Mouse (Mus musculus): ENCODE measurements around the gene Gm1123. TPM values are rescaled to one million over a fixed set of nuclear protein-coding genes. Genes with fewer than 3 reads are reported as not detected.

Gm1123 gene
- polyA plus RNA-seq, 1 experiment from 2014 or later = not detected

DNA sequence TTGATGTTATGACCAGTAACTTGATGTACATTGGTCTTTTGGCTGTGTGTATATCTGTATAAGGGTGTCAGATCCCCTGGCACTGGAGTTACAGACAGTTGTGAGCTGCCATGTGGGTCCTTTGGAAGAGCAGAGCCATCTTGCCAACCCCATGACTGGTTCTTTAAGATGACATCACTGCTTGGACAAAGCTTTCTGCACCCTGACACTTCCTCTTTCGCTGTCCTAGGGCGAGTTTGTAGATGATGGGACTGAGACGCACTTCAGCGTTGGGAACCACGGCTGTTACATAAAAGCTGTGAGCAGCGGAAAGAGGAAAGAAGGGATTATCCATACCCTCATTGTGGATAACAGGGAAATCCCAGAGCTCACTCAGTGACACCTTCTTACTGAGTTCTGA lies 34.2 kb downstream of the Gm1123 start:
- peaks cover 9% of the 10 kb centered on the region for H3K36me3 ChIP-seq
- H3K4me1 ChIP-seq = no peaks in the 10 kb centered on the region
- H3K9me3 ChIP-seq (replicated peaks) = no peaks in the 10 kb centered on the region
- no peak for ATAC-seq (ENCODE audit: insufficient number of reproducible peaks, low FRiP score, low TSS enrichment, low read depth)
- H3K9ac ChIP-seq = no peak overlapping the region
- no peak overlapping the region for H3K27ac ChIP-seq (replicated peaks)
- H3K4me2 ChIP-seq (replicated peaks) = no peak overlapping the region
- no peaks in the 10 kb centered on the region for H3K27me3 ChIP-seq
- 90% methylated on average over 6 of the region's 6 CpGs for WGBS
- H3K4me3 ChIP-seq (replicated peaks) = no peak overlapping the region

DNA sequence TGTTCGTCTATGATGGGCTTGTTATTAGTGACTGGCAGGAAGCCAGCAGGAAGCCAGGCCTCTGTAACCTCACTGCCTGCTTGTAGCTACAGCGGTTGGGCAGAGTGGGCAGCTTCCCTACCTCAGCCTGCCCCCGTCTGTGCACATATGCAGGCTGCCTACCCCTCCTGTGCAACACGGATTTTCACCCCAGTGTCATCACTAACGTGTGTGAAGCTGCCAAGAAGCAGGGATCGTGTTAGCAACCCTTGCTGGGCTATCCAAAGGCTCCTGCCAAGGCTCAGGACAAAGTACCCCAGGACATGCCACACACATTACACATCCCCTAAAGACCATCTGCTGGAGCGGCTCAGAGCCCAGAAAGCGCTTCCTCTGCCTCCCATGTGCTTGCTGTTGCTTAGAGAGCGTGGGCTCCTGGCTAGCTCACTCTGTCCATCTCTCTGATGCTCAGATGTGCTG lies 35.6 kb downstream of the Gm1123 start:
- H3K4me1 ChIP-seq = no peaks in the 10 kb centered on the region
- H3K9me3 ChIP-seq (replicated peaks) = no peaks in the 10 kb centered on the region
- no peak overlapping the region for H3K9ac ChIP-seq
- no peak overlapping the region for H3K4me3 ChIP-seq (replicated peaks)
- H3K4me2 ChIP-seq (replicated peaks) = no peak overlapping the region
- ATAC-seq (ENCODE audit: insufficient number of reproducible peaks, low FRiP score, low TSS enrichment, low read depth) = no peak
- 73% methylated on average over 9 of the region's 9 CpGs for WGBS
- H3K27me3 ChIP-seq = no peaks in the 10 kb centered on the region
- H3K36me3 ChIP-seq = peaks cover 9% of the 10 kb centered on the region
- no peak overlapping the region for H3K27ac ChIP-seq (replicated peaks)

DNA sequence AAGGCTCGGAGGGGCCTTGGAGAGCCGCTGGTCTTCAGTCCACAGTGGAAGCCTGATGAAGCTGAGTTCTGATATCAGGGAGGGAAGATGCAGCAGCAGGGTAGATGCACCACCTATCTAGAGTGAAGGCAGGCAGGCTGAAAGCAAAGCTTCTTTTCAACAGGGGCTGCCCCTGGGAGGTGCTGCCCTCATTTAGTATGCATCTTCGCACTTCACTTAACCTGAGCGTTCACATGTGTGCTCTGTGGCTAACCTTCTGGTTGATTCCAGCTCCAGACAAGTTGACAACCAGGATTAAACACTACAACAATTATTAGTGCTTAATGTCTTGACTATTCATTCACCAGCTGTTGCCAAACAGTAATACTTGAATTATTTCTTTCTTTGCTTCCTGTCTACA lies 41.4 kb downstream of the Gm1123 start:
- Histone ChIP-seq H3K36me3 (peaks cover 10% of the 10 kb centered on the region), H3K9me3 (replicated peaks) (no peaks in the 10 kb centered on the region), H3K4me3 (replicated peaks) (no peak overlapping the region), H3K27ac (replicated peaks) (no peak overlapping the region), H3K9ac (no peak overlapping the region), H3K4me2 (replicated peaks) (no peak overlapping the region), H3K27me3 (no peaks in the 10 kb centered on the region), H3K4me1 (no peaks in the 10 kb centered on the region)
- 90% methylated on average over 4 of the region's 4 CpGs for WGBS
- no peak for ATAC-seq (ENCODE audit: insufficient number of reproducible peaks, low FRiP score, low TSS enrichment, low read depth)

DNA sequence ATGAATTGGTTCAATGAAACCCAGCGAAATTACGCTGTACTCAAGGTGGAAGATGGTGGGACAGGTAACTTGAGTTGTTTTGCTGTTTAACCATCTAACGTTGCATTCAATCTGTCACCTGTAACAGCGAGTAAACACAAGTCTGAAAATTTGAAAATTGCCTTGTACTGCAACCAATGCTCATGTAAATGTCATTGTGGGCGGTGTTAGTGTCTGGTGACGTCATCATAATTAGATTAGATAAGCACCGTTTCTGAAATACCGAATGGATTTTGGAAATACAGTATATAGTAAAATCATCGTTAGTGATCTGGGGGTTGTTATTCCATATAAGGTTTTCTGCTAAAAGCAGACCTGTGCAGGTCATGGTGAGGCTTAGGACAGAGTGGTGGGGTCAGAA lies 48.4 kb downstream of the Gm1123 start:
- Histone ChIP-seq H3K36me3 (no peaks in the 10 kb centered on the region), H3K9ac (0 out of 2 replicates have a peak overlapping the region, but pooled peaks have one; percentile 60), H3K4me1 (peaks cover 7% of the 10 kb centered on the region), H3K27me3 (peaks cover 22% of the 10 kb centered on the region), H3K4me2 (replicated peaks) (peak overlapping the region; percentile 94), H3K4me3 (replicated peaks) (peak overlapping the region; percentile 94), H3K27ac (replicated peaks) (no peak overlapping the region), H3K9me3 (replicated peaks) (no peaks in the 10 kb centered on the region)
- no peak for ATAC-seq (ENCODE audit: insufficient number of reproducible peaks, low FRiP score, low TSS enrichment, low read depth)
- 44% methylated on average over 9 of the region's 9 CpGs for WGBS

DNA sequence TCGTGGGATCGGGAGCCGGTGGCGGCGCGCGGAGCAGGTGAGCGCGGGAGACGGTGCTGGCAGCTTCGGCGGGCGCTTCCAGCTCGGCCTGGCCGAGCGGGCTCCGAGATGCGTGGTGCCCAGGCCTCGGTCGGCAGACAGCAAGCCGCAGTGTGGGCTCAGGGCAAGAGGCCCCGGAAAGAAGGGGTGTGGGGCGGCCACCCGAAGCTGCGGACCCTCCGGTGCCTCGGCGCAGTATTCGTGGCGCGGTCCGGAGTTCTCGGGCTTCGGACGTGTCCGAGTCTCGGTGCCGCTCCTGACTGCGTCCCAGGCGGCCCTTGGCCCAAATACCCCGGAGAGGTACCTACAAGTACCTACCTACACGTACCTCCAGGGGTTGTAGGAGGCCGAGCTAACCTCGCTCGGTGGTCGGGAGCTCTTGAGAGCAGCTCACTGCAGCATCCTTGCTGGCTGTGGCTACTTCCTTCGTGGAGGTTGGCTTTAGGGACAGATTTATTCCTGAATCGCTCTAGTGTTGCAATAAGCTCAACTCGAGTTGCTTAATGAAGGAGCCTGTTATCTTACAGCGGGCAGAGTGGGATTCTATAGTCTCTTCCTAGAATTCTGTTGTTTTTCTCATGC lies 48.9 kb downstream of the Gm1123 start:
- H3K4me1 ChIP-seq = peaks cover 7% of the 10 kb centered on the region
- H3K9me3 ChIP-seq (replicated peaks) = no peaks in the 10 kb centered on the region
- peaks cover 23% of the 10 kb centered on the region for H3K27me3 ChIP-seq
- ATAC-seq (ENCODE audit: insufficient number of reproducible peaks, low FRiP score, low TSS enrichment, low read depth) = peak; percentile 69
- under 1% methylated on average over 50 of the region's 50 CpGs for WGBS
- peak overlapping the region; percentile 94 for H3K4me2 ChIP-seq (replicated peaks)
- H3K36me3 ChIP-seq = no peaks in the 10 kb centered on the region
- H3K4me3 ChIP-seq (replicated peaks) = peak overlapping the region; percentile 94
- H3K9ac ChIP-seq = peak overlapping the region; percentile 60
- no peak overlapping the region for H3K27ac ChIP-seq (replicated peaks)

DNA sequence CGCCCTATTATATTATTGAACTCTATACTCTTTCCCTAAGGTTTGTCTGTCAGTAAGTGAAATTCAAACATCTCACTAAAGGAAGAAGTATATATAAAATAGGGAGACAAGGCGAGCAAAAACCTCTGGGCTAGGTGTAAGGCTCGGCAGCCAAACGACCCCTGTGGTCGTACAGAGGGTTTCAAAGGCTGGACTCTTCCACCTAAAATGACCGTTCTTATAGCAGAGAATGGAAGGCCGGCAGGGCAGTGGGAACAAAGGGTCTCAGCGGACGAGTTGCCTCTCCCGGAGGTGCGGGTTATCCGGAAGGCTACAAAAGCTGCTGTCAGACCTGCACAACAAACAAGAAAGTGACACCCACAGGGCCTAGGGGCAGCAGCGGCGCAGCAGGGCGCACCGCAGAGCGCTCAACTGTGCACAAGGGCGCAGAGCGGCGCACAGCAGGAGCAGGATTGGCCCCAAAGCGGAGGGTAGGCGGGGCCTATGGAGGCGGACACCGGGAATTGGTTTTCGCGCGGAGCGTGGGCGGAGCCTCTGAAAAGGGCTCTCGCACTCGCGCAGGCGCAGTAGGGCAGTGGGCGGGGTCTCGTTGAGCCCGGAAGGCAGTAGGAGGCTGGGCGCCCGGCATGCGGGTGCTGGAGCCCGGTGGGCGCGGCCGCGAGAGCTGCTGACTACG lies 49.6 kb downstream of the Gm1123 start, which contains the start of gene Faim:
TSS of gene Faim (plus strand) at position 574 of the 676 bp plus-strand sequence.
- 1% methylated on average over 45 of the region's 45 CpGs for WGBS
- H3K36me3 ChIP-seq = no peaks in the 10 kb centered on the region
- H3K4me1 ChIP-seq = peaks cover 7% of the 10 kb centered on the region
- H3K9ac ChIP-seq = peak within 1 kb of the TSS; percentile 60
- peaks cover 23% of the 10 kb centered on the region for H3K27me3 ChIP-seq
- peak within 1 kb of the TSS; percentile 94 for H3K4me3 ChIP-seq (replicated peaks)
- no peaks in the 10 kb centered on the region for H3K9me3 ChIP-seq (replicated peaks)
- H3K4me2 ChIP-seq (replicated peaks) = peak within 1 kb of the TSS; percentile 94
- 0 out of 2 replicates have a peak within 1 kb of the TSS, but pooled peaks have one; percentile 39 for H3K27ac ChIP-seq (replicated peaks)
- ATAC-seq (ENCODE audit: insufficient number of reproducible peaks, low FRiP score, low TSS enrichment, low read depth) = peak; percentile 97

DNA sequence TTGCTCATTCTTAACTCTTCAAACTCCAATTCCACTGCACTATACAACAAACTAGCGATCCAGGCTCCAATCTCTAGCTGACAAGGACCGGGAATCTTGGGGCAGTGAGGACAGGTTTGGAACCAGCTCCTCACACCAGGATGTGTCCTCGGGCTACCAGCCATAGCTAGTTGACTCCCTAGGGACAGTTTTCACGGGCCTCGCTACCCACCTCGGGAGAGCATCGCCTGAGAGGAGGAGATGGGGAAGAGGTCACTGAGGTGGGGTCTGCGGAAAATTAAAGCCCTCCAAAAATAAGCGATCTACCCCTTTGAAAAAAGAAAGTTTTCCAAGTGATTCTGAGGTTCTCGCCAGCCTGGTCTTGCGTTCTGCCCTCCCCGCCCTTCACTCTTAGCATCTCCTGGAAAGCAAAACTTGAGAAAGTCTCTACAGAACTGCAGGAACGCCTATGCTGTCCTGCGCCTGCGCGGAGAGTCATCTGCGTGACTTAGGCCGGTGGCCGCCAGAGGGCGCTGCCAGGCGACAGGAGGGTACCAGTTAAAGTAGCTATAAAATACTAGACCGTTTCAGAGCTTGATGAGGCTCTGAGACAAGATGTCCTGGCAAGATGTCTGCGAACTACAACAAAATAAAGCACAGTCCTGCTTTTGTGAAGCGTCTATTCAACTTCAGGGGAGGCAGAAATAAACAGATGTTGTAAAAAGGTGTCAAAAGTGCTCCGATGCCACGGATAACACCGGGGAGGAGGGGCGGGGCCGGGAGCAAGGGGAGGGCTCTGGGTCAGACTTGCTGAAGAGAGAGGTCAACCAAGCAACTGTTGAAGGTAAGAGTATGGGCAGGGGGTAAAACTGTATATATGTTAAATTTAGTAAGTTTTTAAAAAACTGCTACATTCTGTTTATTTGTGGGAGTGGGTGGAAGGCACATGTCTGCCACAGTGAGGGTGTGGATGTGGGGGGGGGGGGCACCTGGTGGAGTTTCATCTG lies 55.8 kb downstream of the Gm1123 start:
- H3K9me3 ChIP-seq (replicated peaks) = no peaks in the 10 kb centered on the region
- H3K27ac ChIP-seq (replicated peaks) = no peak overlapping the region
- H3K9ac ChIP-seq = no peak overlapping the region
- peaks cover 48% of the 10 kb centered on the region for H3K27me3 ChIP-seq
- peak overlapping the region; percentile 34 for H3K4me3 ChIP-seq (replicated peaks)
- ATAC-seq (ENCODE audit: insufficient number of reproducible peaks, low FRiP score, low TSS enrichment, low read depth) = peak; percentile 78
- H3K36me3 ChIP-seq = no peaks in the 10 kb centered on the region
- peak overlapping the region; percentile 49 for H3K4me2 ChIP-seq (replicated peaks)
- WGBS = 5% methylated on average over 29 of the region's 29 CpGs
- peaks cover 4% of the 10 kb centered on the region; the same call in 1 of the 2 replicates for H3K4me1 ChIP-seq

DNA sequence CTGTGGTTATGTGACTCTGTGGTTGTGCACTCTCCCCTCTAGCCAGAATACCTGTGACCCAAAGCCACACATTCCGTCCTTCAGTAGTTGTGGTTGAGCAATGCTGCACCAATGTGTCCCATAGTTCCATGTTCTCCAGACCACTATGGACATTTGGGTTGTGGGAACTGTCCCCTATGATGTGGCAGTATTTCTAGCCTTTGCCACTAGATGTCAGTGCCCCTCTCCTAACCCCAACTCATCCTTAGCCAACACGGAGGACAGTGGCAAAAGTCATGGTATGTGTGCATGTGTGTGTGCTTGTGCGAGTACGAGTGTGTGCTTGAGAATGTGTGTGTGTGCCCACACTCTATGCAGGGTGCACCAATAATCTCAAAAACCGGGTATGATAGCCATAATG lies 59.0 kb downstream of the Gm1123 start:
- no peaks in the 10 kb centered on the region for H3K9me3 ChIP-seq (replicated peaks)
- no peak overlapping the region for H3K4me2 ChIP-seq (replicated peaks)
- H3K36me3 ChIP-seq = no peaks in the 10 kb centered on the region
- H3K27me3 ChIP-seq = peaks cover 49% of the 10 kb centered on the region
- no peak overlapping the region for H3K4me3 ChIP-seq (replicated peaks)
- WGBS = 50% methylated on average over 5 of the region's 5 CpGs
- ATAC-seq (ENCODE audit: insufficient number of reproducible peaks, low FRiP score, low TSS enrichment, low read depth) = no peak
- no peak overlapping the region for H3K9ac ChIP-seq
- H3K27ac ChIP-seq (replicated peaks) = no peak overlapping the region
- H3K4me1 ChIP-seq = peaks cover 13% of the 10 kb centered on the region; the same call in 1 of the 2 replicates

DNA sequence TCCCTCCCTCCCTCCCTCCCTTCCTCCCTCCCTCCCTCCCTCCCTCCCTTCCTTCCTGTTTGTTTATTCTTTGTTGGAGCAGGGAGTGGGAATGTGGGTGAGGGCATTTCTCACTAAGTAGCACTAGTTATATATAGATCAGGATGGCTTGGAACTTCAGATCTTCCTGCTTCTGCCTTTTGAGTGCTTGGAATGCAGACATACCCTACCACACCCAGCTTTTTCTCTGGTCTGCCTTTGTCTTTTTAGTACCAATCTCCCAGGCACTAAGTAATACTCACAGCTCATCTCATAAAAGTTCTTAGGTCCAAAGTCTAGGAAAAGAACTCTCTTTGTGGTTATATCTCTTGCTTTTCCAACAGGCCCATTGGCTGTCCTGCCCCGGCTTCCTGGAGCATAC lies 59.4 kb downstream of the Gm1123 start:
- 89% methylated on average over 1 of the region's 1 CpGs for WGBS
- no peaks in the 10 kb centered on the region for H3K36me3 ChIP-seq
- no peaks in the 10 kb centered on the region for H3K9me3 ChIP-seq (replicated peaks)
- no peak overlapping the region for H3K9ac ChIP-seq
- no peak overlapping the region for H3K4me3 ChIP-seq (replicated peaks)
- H3K4me2 ChIP-seq (replicated peaks) = no peak overlapping the region
- peaks cover 52% of the 10 kb centered on the region for H3K27me3 ChIP-seq
- H3K27ac ChIP-seq (replicated peaks) = no peak overlapping the region
- peaks cover 13% of the 10 kb centered on the region; the same call in 1 of the 2 replicates for H3K4me1 ChIP-seq
- ATAC-seq (ENCODE audit: insufficient number of reproducible peaks, low FRiP score, low TSS enrichment, low read depth) = no peak

DNA sequence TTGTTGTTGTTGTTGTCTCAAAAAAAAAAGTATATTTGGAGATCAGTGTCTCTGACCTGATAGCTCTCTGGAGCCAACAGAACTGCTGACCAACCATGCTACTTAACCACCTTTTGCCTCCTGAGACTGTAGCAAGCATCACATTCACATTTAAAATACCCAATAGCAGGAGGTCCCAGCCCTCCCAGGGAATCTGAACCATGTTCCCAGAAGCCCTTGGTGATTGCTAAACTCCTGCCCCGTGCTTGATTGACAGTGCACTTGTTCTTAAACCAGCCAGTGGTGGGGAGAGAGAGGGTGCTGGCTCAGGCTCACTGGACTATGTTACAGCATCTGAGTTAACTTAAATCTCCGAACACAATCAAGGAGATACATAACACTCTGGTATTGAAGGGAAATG lies 60.6 kb downstream of the Gm1123 start:
- WGBS = 25% methylated on average over 2 of the region's 2 CpGs
- Histone ChIP-seq H3K4me2 (replicated peaks) (no peak overlapping the region), H3K27me3 (peaks cover 64% of the 10 kb centered on the region), H3K36me3 (no peaks in the 10 kb centered on the region), H3K9ac (no peak overlapping the region), H3K9me3 (replicated peaks) (no peaks in the 10 kb centered on the region), H3K4me3 (replicated peaks) (no peak overlapping the region), H3K4me1 (peaks cover 10% of the 10 kb centered on the region; the same call in 1 of the 2 replicates), H3K27ac (replicated peaks) (no peak overlapping the region)
- ATAC-seq (ENCODE audit: insufficient number of reproducible peaks, low FRiP score, low TSS enrichment, low read depth) = no peak

DNA sequence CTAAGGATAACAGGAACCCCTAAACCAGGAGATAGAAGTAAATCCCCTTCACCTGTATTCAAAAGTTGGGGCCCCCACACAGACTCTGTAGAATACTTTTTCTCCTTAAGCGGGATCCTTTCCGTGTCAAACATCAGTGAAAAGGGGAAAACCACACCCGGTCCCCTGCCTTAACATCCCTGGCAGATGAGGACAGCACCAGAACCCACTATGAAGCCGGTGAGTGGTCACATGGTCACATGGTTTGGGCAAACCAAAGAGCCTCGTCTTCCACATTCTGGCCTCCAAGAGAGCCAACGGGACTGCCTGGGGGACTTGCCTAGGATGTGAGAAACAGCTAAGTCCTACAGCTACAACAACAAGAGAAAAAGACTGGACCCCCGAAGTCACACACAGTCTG lies 62.0 kb downstream of the Gm1123 start:
- peaks cover 9% of the 10 kb centered on the region; the same call in 1 of the 2 replicates for H3K4me1 ChIP-seq

More for the DNA sequence above, 62.0 kb downstream of the Gm1123 start:
- 5% methylated on average over 7 of the region's 7 CpGs for WGBS
- no peak for ATAC-seq (ENCODE audit: insufficient number of reproducible peaks, low FRiP score, low TSS enrichment, low read depth)
- peaks cover 73% of the 10 kb centered on the region for H3K27me3 ChIP-seq
- no peak overlapping the region for H3K27ac ChIP-seq (replicated peaks)
- no peaks in the 10 kb centered on the region for H3K36me3 ChIP-seq
- peak overlapping the region; percentile 62 for H3K4me2 ChIP-seq (replicated peaks)
- peak overlapping the region; percentile 39 for H3K4me3 ChIP-seq (replicated peaks)
- H3K9ac ChIP-seq = no peak overlapping the region
- no peaks in the 10 kb centered on the region for H3K9me3 ChIP-seq (replicated peaks)

All from embryonic facial prominence, embryonic 15.5 days (tissue).